Mouse (Mus musculus): ENCODE measurements at regions not wholly inside any gene's neighbourhood (a gene's known extent, or its start where the extent isn't known, plus 50 kb on each side); places are given as distances from the start of the nearest gene placed in this dataset.

GRCm38 (mm10) chr7:70470557-70470956 is 104.0 kb upstream of the Nr2f2 start:
- no peak for DNase-seq

- no peak for DNase-seq
Measured at GRCm38 (mm10) chr7:70462131-70462530, 95.6 kb upstream of the Nr2f2 start.

- no peak for DNase-seq
Measured at GRCm38 (mm10) chr7:70454525-70454924, 88.0 kb upstream of the Nr2f2 start.

GRCm38 (mm10) chr7:70452816-70453215 is 86.3 kb upstream of the Nr2f2 start:
- peak; percentile 46 for DNase-seq

- DNase-seq = no peak
Measured at GRCm38 (mm10) chr7:70438908-70439307, 72.4 kb upstream of the Nr2f2 start.

GRCm38 (mm10) chr7:70433838-70434237 is 67.3 kb upstream of the Nr2f2 start:
- DNase-seq = peak; percentile 19

GRCm38 (mm10) chr7:70433358-70433757 is 66.8 kb upstream of the Nr2f2 start:
- no peak for DNase-seq

- no peak for DNase-seq
Measured at GRCm38 (mm10) chr7:70431712-70432111, 65.2 kb upstream of the Nr2f2 start.

GRCm38 (mm10) chr7:70429326-70429725 is 62.8 kb upstream of the Nr2f2 start:
- DNase-seq = no peak

GRCm38 (mm10) chr7:70424231-70424620 is 57.7 kb upstream of the Nr2f2 start:
- no peak for DNase-seq

- no peak for DNase-seq
Measured at GRCm38 (mm10) chr7:70423524-70424230, 57.1 kb upstream of the Nr2f2 start.

GRCm38 (mm10) chr7:70416185-70416941 is 49.8 kb upstream of the Nr2f2 start:
- DNase-seq = no peak

All from adrenal gland, postnatal 10 days (tissue).